Mouse (Mus musculus) heart, adult 9 months (tissue): Measurements from ENCODE around the gene Tmem151a.

Experiments
- DNase-seq, 2 experiments: peaks; one replicate each; pipeline ENCODE4 v3.0.0; 2022; ENCODE audit warnings: low spot score in 2 of 2

Tmem151a gene

GRCm38 (mm10) chr19:5045531-5045930 lies 39.8 kb downstream of the Tmem151a start:
- DNase-seq = no peak

- DNase-seq = no peak
These were observed 43.7 kb downstream of the Tmem151a start for GRCm38 (mm10) chr19:5041588-5041987.

GRCm38 (mm10) chr19:5040862-5041523 lies 44.3 kb downstream of the Tmem151a start, which contains the start of gene Brms1:
Gene Brms1 (plus strand): TSS chr19:5041354.
- DNase-seq = peak; percentile 92

GRCm38 (mm10) chr19:5039301-5040114 lies 45.8 kb downstream of the Tmem151a start:
- DNase-seq = no peak

GRCm38 (mm10) chr19:5038709-5039156 lies 46.6 kb downstream of the Tmem151a start, which contains the start of the genes B4gat1 and AC124502.3:
Gene B4gat1 (plus strand): TSS chr19:5038826.
Gene AC124502.3 (plus strand): TSS chr19:5038891.
- DNase-seq = peak; percentile 87 to 88

- peak; percentile 63 to 82 for DNase-seq
These were observed 47.4 kb downstream of the Tmem151a start for GRCm38 (mm10) chr19:5037678-5038571.

GRCm38 (mm10) chr19:5036577-5036976 lies 48.8 kb downstream of the Tmem151a start:
- no peak for DNase-seq

GRCm38 (mm10) chr19:5032686-5033085 lies 52.6 kb downstream of the Tmem151a start:
- DNase-seq = no peak

- no peak for DNase-seq
These were observed 59.2 kb downstream of the Tmem151a start for GRCm38 (mm10) chr19:5026111-5026510.

GRCm38 (mm10) chr19:5023621-5024479 lies 61.5 kb downstream of the Tmem151a start, which contains the start of gene Slc29a2:
Gene Slc29a2 (plus strand): TSS chr19:5023860.
- DNase-seq = peak; percentile 90 to 94

- no peak for DNase-seq
These were observed 63.9 kb downstream of the Tmem151a start for GRCm38 (mm10) chr19:5021416-5021815.
